Mouse (Mus musculus) embryo, embryonic 11.5 days (tissue): ENCODE data around the gene Olfr1197.

Experiments
- DNase-seq: peaks from one replicate; pipeline ENCODE4 v3.0.0-alpha.2; 2012; ENCODE audit warnings: low read depth, low spot score

Olfr1197 gene

DNA sequence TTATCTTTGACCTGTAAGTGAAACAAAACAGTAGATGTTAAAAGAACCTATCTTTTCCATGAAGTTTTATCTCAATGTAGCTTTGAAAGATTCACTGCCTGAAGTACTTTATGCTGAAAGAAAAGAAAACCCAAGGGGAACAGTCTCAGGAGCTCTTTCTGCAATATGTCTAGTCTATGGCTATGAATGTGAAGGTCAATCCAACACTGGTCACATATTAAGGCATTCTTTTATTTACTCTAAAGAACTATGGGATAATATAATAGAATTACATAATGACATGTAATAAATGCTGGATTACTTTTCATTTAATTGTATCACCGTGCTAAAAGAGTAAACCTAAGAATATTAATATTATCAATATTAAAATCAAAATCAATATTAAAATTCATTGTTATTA is at the start of gene Olfr1197:
Gene Olfr1197, minus strand, starts transcription at position 101 of the 400 bp plus-strand sequence.
- DNase-seq, result no peak

DNA sequence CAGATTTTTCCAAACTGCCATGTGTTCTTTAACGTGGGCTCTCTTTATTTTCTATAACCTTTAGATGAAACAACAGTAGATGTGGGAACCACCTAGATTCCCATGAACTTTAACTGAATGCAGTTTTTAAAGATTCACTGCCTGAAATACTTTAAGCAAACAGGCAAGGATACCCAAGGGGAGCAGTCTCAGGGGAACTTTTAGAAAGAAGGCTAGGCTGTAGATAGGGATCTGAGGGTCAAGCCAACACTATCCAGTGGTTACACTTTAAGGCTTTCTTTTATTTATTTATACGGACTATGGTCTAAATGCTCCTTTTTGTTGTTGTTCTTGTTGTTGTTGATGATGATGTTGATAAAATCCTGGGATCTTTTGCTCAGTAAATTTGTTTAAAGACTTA is 38.2 kb upstream of the Olfr1197 start, which contains the start of gene Olfr1200:
Gene Olfr1200, minus strand, starts transcription at position 101 of the 400 bp plus-strand sequence.
- no peak for DNase-seq

DNA sequence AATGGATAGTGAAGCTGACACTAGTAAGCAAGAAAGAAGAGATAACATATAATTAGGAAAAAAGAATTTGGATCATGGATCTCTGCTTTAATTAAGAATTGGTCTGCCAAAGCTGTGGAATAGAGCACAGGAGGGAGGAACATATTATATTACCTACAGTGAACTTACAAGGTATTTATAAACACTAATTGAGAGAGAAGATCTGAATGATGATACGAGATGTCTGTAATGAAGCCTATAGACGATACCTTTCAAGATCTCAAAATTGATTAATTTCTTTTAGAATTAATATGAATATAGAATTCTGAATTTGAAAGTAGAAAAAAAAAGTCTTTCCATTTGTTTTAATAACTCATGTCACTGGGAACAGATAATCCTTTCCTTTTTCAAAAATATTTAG is 28.2 kb upstream of the Olfr1197 start, which contains the start of gene Olfr1199:
Gene Olfr1199, minus strand, starts transcription at position 101 of the 400 bp plus-strand sequence.
- no peak for DNase-seq

DNA sequence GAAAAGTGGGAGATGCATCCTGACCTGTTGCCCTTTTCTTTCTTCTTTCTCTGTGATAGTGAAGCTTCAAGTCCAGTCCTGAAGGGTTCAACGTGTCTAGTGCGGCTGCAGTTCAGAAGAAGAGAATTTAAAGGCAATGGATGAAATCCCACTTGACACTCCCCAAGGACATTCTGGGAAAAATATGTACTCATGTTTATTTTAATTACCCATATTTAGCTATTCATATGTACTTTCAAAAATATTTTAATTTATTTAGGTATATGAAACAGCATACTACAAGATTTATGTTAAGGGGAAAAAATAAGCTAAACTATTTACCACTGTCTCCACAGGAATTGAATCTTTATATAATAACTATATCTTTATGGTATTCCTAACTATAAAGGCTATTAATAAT is 19.1 kb upstream of the Olfr1197 start, which contains the start of gene Olfr1198:
Gene Olfr1198, minus strand, starts transcription at position 101 of the 400 bp plus-strand sequence.
- no peak for DNase-seq

DNA sequence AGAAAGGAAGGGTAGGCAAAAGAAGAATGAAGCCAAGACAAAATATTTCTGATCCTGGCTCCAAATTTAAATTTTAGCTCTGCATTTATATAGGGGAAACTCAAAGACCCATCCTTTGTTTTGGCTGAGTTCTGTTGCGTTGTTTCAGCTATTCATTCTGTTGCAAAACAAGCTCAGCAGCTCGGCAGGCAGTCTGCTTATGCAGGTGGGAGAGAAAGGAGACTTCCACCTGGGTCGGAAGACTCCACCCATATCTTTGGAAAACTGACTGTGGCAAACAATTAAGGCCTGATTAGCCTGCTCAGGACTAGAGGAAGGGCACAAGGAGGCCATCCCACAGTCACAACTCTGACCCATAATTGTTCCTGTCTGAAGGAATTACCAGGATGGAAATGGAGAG is 11.2 kb upstream of the Olfr1197 start:
- DNase-seq, result no peak

DNA sequence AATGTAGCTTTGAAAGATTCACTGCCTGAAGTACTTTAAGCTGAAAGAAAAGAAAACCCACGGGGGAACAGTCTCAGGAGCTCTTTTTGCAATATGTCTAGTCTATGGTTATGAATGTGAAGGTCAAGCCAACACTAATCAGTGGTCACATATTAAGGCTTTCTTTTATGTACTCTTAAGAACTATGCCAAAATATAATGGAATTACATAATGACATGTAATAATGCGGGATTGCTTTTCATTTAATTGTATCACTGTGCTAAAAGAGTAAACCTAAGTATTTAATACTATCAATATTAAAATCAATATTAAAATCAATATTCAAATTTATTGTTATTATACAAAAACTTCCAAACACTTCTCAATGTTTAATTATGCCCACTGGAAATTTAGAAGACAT is 27.7 kb downstream of the Olfr1197 start, which contains the start of gene Olfr1196:
Gene Olfr1196, minus strand, starts transcription at position 101 of the 400 bp plus-strand sequence.
- DNase-seq, result no peak

DNA sequence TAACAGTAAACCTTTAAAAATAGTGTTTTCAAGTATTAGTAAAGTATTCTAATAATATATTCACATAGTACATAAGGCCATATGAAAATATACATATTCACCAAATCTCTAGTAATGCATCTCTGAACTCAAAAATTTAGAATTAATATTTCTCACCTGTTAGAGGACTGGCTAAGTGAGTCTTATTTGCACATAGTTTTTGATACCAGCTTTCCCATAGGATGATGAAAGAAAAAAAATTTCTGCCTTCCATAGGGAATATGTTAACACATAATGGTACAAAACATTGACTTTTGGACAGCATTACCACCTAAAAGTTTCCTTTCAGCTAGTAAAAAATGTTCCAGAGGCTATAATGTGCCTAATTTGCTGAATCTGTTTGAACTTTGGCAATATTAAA is 43.1 kb downstream of the Olfr1197 start, which contains the start of gene Olfr1195:
Gene Olfr1195, minus strand, starts transcription at position 101 of the 400 bp plus-strand sequence.
- no peak for DNase-seq
